16 mouse cellular contexts compared by ENCODE assay signal in the genomic region with DNA sequence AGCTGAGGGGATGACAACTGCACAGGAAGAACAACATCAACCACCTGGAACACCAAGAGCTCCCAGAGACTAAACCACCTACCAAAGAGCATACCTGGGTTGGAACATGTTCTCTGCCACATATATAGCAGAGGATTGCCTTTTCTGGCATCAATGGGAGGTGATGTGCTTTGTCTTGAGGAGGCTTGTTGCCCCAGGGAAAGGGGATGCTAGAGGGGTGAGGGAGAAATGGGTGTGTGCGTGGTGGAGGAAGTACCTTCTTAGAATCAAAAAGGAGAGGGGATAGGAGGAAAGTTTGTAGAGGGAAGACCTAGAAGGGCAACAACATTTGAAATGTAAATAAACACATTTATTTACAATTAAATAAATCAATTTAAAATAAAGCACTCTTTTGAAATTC.
"Had no signal": no experiment of that assay in that cellular context is flagged by ENCODE, and none has a peak within 500 bp of the region (broad histone marks: within the 10 kb centered on the region; RNA-seq: fewer than 3 reads in every experiment).

No protein-coding gene starts in this region.

- DNase-seq: retina, postnatal 1 day; right cerebral cortex, adult 18-20 months; right cerebral cortex, postnatal 14 days; right cerebral cortex, postnatal 25 days; right cerebral cortex, postnatal 4 days; spleen, adult 18-20 months; thymus, adult 18-20 months; thymus, adult 2 months; thymus, postnatal 14 days; thymus, postnatal 25 days; thymus, postnatal 36 days; thymus, postnatal 4 days had no signal

- H3K4me2 ChIP-seq: neural tube, embryonic 13.5 days; neural tube, embryonic 15.5 days; stomach, embryonic 15.5 days had no signal

- H3K4me1 ChIP-seq: neural tube, embryonic 13.5 days; neural tube, embryonic 15.5 days; stomach, embryonic 15.5 days had no signal

- H3K36me3 ChIP-seq: neural tube, embryonic 13.5 days; neural tube, embryonic 15.5 days; stomach, embryonic 15.5 days had no signal

- H3K9me3 ChIP-seq: neural tube, embryonic 13.5 days; neural tube, embryonic 15.5 days; stomach, embryonic 15.5 days had no signal

- H3K27me3 ChIP-seq: neural tube, embryonic 13.5 days; neural tube, embryonic 15.5 days; stomach, embryonic 15.5 days had no signal

- H3K9ac ChIP-seq: neural tube, embryonic 13.5 days; neural tube, embryonic 15.5 days; stomach, embryonic 15.5 days had no signal

- H3K4me3 ChIP-seq: neural tube, embryonic 13.5 days; neural tube, embryonic 15.5 days; stomach, embryonic 15.5 days had no signal

- H3K27ac ChIP-seq: neural tube, embryonic 13.5 days; neural tube, embryonic 15.5 days; stomach, embryonic 15.5 days; stomach, postnatal 0 days had no signal
